Mouse (Mus musculus): ENCODE results near the gene Sesn3.
"Not testable (repeated sequence)": the region's sequence is repeated elsewhere in the genome, so short reads cannot be mapped to it uniquely, and the experiment has no call there.

The Sesn3 gene

GRCm38 (mm10) chr9:14274986-14275720, at the start of gene Sesn3:
Sesn3 (plus strand) TSS chr9:14275067.
- DNase-seq (ENCODE audit: low read depth in 1 of 2, low spot score in 2 of 2), result peak; percentile 56 to 78

- DNase-seq (ENCODE audit: low read depth in 1 of 2, low spot score in 2 of 2), result not testable (repeated sequence)
Measured at GRCm38 (mm10) chr9:14227086-14227485, 47.8 kb upstream of the Sesn3 start.

GRCm38 (mm10) chr9:14233702-14234373, 41.0 kb upstream of the Sesn3 start:
- no peak for DNase-seq (ENCODE audit: low read depth in 1 of 2, low spot score in 2 of 2)

- no peak for DNase-seq (ENCODE audit: low read depth in 1 of 2, low spot score in 2 of 2)
Measured at GRCm38 (mm10) chr9:14235286-14235685, 39.6 kb upstream of the Sesn3 start.

GRCm38 (mm10) chr9:14241003-14241402, 33.9 kb upstream of the Sesn3 start:
- DNase-seq (ENCODE audit: low read depth in 1 of 2, low spot score in 2 of 2), result not testable (repeated sequence)

GRCm38 (mm10) chr9:14242308-14242707, 32.6 kb upstream of the Sesn3 start:
- no peak for DNase-seq (ENCODE audit: low read depth in 1 of 2, low spot score in 2 of 2)

GRCm38 (mm10) chr9:14244528-14244927, 30.3 kb upstream of the Sesn3 start:
- DNase-seq (ENCODE audit: low read depth in 1 of 2, low spot score in 2 of 2), result peak in 1 of 2 experiments; percentile 3

- no peak for DNase-seq (ENCODE audit: low read depth in 1 of 2, low spot score in 2 of 2)
Measured at GRCm38 (mm10) chr9:14245013-14245586, 29.8 kb upstream of the Sesn3 start.

GRCm38 (mm10) chr9:14246016-14246799, 28.7 kb upstream of the Sesn3 start:
- DNase-seq (ENCODE audit: low read depth in 1 of 2, low spot score in 2 of 2), result no peak

- no peak for DNase-seq (ENCODE audit: low read depth in 1 of 2, low spot score in 2 of 2)
Measured at GRCm38 (mm10) chr9:14247480-14248208, 27.2 kb upstream of the Sesn3 start.

- DNase-seq (ENCODE audit: low read depth in 1 of 2, low spot score in 2 of 2), result no peak
Measured at GRCm38 (mm10) chr9:14248209-14248596, 26.7 kb upstream of the Sesn3 start.

- DNase-seq (ENCODE audit: low read depth in 1 of 2, low spot score in 2 of 2), result no peak
Measured at GRCm38 (mm10) chr9:14261150-14261549, 13.7 kb upstream of the Sesn3 start.

- DNase-seq (ENCODE audit: low read depth in 1 of 2, low spot score in 2 of 2), result no peak
Measured at GRCm38 (mm10) chr9:14262568-14262972, 12.3 kb upstream of the Sesn3 start.

- DNase-seq (ENCODE audit: low read depth in 1 of 2, low spot score in 2 of 2), result no peak
Measured at GRCm38 (mm10) chr9:14266470-14266869, 8.4 kb upstream of the Sesn3 start.

GRCm38 (mm10) chr9:14268578-14268977, 6.3 kb upstream of the Sesn3 start:
- DNase-seq (ENCODE audit: low read depth in 1 of 2, low spot score in 2 of 2), result no peak

- DNase-seq (ENCODE audit: low read depth in 1 of 2, low spot score in 2 of 2), result no peak
Measured at GRCm38 (mm10) chr9:14272921-14273320, 1.9 kb upstream of the Sesn3 start.

- no peak for DNase-seq (ENCODE audit: low read depth in 1 of 2, low spot score in 2 of 2)
Measured at GRCm38 (mm10) chr9:14274586-14274985, 281 bp upstream of the Sesn3 start.

- peak; percentile 91 to 96 for DNase-seq (ENCODE audit: low read depth in 1 of 2, low spot score in 2 of 2)
Measured at GRCm38 (mm10) chr9:14275792-14276480, 1.1 kb downstream of the Sesn3 start.

GRCm38 (mm10) chr9:14276481-14277287, 1.8 kb downstream of the Sesn3 start:
- DNase-seq (ENCODE audit: low read depth in 1 of 2, low spot score in 2 of 2), result peak in 1 of 2 experiments; percentile 5
